Mouse (Mus musculus) spleen, postnatal 36 days (tissue): ENCODE data around the gene Kmt2d.
"Not testable (repeated sequence)": the region's sequence is repeated elsewhere in the genome, so short reads cannot be mapped to it uniquely, and the experiment has no call there.

Source experiments
- DNase-seq, 2 experiments: peaks; one replicate each; pipeline ENCODE4 v3.0.0; 2022; ENCODE audit warnings: low spot score in 2 of 2, mixed read lengths in 1 of 2

Kmt2d gene

GRCm38 (mm10) chr15:98832161-98833058, 38.6 kb downstream of the Kmt2d start:
- DNase-seq, result peak; percentile 51 to 67

GRCm38 (mm10) chr15:98831684-98832035, 39.3 kb downstream of the Kmt2d start:
- DNase-seq, result no peak

- peak; percentile 96 to 97 for DNase-seq
Measured at GRCm38 (mm10) chr15:98830736-98831683, 40.0 kb downstream of the Kmt2d start, which contains the start of gene Prkag1. Prkag1 (minus strand) TSS chr15:98831521.

- no peak for DNase-seq
Measured at GRCm38 (mm10) chr15:98827611-98828011, 43.4 kb downstream of the Kmt2d start.

- DNase-seq, result no peak
Measured at GRCm38 (mm10) chr15:98823434-98823833, 47.6 kb downstream of the Kmt2d start.

GRCm38 (mm10) chr15:98822147-98822546, 48.9 kb downstream of the Kmt2d start:
- DNase-seq, result no peak

GRCm38 (mm10) chr15:98821403-98821802, 49.6 kb downstream of the Kmt2d start:
- DNase-seq, result no peak

GRCm38 (mm10) chr15:98820937-98821336, 50.1 kb downstream of the Kmt2d start:
- DNase-seq, result no peak

- no peak for DNase-seq
Measured at GRCm38 (mm10) chr15:98818171-98818570, 52.8 kb downstream of the Kmt2d start.

- DNase-seq, result no peak
Measured at GRCm38 (mm10) chr15:98812741-98813424, 58.1 kb downstream of the Kmt2d start.

GRCm38 (mm10) chr15:98810212-98810611, 60.8 kb downstream of the Kmt2d start:
- DNase-seq, result not testable (repeated sequence)

- no peak for DNase-seq
Measured at GRCm38 (mm10) chr15:98809390-98809789, 61.6 kb downstream of the Kmt2d start, which contains the start of gene Ddn. Ddn (minus strand) TSS chr15:98809490.

- DNase-seq, result no peak
Measured at GRCm38 (mm10) chr15:98808651-98809134, 62.3 kb downstream of the Kmt2d start.

GRCm38 (mm10) chr15:98807895-98808650, 62.9 kb downstream of the Kmt2d start:
- no peak for DNase-seq

- DNase-seq, result no peak
Measured at GRCm38 (mm10) chr15:98806809-98807770, 63.9 kb downstream of the Kmt2d start.

GRCm38 (mm10) chr15:98806071-98806808, 64.8 kb downstream of the Kmt2d start:
- DNase-seq, result no peak

GRCm38 (mm10) chr15:98805324-98806040, 65.5 kb downstream of the Kmt2d start:
- peak in 1 of 2 experiments; percentile 39 for DNase-seq

- DNase-seq, result peak; percentile 46 to 59
Measured at GRCm38 (mm10) chr15:98804054-98804453, 67.0 kb downstream of the Kmt2d start.
